Mouse (Mus musculus): ENCODE measurements around the gene 2200002J24Rik.

DNA sequence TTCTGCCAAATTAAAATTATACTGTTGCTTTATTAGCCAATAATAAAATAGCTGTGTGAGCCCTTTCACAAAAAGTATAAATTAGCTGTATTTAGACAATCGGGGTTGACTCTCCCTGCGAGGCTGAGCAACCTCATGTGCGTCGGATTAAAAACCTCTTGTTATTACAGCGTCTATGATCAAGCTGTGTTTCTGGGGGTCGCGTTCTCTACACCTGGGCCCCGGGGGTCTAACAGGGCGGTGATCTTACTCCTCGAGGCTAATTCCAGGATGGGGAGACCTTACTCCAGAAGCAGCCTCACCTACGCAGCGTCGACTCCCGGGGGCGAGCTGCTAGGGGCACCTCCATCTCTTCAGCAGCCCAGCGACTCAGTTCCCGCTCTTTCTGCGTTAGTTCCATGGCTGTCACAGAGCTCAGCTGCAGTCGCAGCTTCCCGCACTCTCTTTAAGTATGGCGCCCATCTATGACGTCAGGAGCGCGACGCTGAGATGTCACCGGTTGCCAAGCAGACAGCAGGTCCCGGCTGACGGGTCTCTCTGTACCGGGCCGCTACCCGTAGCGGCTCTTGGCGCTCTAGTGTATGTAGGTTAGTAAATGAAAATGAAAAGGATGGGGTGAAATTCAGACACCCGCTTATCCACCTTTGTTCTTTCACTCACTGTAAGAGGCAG, 34.1 kb upstream of the 2200002J24Rik start, which contains the start of gene Haus5:
- TF ChIP-seq GATA1 (IDR thresholded peaks at IDR 0.05; ENCODE audit: borderline replicate concordance, low read length) (no peak), FLI1 (IDR thresholded peaks at IDR 0.05; ENCODE audit: low read length) (peak; percentile 81; the same call in 1 of the 2 replicates)
